Mouse (Mus musculus): ENCODE measurements around the gene Slc37a1.

Slc37a1 gene

DNA sequence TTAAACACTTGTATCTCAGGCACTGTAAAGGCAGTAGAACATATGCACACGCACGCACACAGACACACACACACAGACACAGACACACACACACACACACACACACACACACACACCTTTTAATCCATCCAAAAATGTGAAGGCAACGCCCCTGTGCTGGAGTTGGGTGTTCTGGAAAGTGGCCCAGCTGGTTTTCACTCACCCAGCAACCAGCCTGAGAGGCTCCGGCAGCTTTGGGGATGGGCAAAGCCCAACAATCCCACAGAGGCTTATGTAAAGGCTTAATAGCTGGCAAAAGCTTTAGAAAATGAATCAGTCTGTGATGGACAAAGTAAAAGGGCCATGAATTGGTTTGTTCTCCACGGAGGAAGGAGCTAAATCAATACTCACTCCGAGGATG lies 113.7 kb downstream of the Slc37a1 start:
- DNase-seq (ENCODE audit: low spot score) = no peak
